Mouse (Mus musculus): ENCODE results near the gene Cog8.

Cog8 gene

DNA sequence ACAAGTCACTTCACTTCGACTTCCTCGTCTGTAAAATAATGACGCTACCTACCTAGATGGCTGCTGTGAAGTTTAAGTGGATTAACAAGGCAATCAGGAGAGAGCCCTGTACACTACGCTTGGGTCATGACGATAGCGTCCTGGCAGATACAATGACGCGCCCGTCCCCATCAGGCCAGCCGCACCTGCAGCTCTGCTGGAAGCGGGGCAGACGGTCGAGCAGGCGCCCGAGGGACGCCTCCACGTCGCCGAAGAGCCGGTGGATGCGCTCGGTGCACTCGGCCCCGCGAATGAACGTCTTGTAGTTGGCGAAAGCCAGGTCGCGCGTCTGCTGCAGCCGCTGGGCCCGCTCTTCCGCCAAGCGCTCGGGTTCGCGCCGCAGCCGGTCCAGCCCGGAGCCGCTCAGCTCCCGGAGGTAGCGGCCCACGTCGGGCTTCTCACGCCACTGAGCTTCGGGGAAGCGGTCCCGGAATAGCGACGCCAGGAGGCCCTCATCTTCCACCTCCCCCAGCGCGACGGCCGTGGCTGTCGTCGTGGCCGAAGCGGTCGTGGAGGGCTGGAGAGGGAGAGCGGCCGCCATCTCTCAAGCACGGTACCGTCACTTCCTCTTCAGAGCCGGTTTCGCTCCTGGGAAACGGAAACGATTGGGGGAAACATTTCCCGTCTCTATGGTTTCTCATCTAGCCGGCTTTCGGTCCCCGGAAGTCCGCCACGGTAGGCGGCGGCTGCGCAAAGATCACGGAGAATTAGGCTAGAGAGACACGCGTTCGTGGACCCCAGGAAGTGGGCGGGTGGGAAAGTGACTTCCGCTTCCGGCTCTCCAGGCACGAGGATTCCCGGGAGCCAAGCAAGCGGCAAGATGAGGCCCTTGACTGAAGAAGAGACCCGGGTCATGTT is at the start of gene Cog8, which contains the start of gene Nip7:
TSS of gene Cog8 (minus strand) at position 614 of the 897 bp plus-strand sequence.
TSS of gene Nip7 (plus strand) at position 802 of the 897 bp plus-strand sequence.
- peak; percentile 87 to 91 for DNase-seq

DNA sequence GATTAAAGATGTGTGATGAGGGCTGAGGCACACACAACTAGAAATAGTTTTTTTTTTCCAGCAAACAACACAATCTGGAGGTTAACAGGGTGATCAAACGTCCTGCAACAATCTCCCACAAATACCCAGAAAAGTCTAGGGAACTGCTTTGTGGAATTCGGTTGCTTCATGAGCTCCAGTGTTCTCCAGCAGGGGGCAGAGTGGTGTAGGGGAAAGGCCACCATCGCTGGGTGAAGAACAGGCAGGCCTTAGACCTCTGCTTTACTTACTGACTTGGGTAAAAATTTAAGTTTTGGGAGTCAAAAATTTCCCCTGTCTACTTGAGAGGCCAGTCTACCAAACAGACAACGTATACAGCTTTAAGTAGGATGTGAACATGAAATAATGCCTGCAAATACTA is 48.1 kb upstream of the Cog8 start:
- DNase-seq: peak; percentile 32 to 69

DNA sequence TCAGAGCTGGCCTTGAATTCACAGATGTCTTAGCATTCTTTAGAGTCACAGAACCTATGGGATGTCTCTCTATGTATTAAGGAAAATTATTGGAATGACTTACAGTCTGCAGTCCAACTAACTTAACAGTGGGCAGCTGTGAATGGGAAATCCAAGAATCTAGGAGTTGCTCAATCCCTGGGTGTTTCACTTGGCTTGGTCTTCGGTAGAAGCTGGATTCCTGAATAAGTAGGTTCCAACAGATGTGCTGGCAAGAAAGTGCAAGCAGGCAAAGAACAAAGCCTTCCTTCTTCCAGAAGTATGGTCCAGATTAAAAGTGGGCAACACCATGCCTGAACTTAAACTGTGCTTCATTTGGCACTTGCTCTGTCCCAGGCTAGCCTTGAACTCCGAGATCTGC is 44.1 kb upstream of the Cog8 start:
- no peak for DNase-seq

- DNase-seq: peak; percentile 87 to 89
These were observed 40.0 kb upstream of the Cog8 start, which contains the start of gene Terf2 for GRCm38 (mm10) chr8:107096366-107097036. Gene Terf2 (minus strand): TSS chr8:107096547.

DNA sequence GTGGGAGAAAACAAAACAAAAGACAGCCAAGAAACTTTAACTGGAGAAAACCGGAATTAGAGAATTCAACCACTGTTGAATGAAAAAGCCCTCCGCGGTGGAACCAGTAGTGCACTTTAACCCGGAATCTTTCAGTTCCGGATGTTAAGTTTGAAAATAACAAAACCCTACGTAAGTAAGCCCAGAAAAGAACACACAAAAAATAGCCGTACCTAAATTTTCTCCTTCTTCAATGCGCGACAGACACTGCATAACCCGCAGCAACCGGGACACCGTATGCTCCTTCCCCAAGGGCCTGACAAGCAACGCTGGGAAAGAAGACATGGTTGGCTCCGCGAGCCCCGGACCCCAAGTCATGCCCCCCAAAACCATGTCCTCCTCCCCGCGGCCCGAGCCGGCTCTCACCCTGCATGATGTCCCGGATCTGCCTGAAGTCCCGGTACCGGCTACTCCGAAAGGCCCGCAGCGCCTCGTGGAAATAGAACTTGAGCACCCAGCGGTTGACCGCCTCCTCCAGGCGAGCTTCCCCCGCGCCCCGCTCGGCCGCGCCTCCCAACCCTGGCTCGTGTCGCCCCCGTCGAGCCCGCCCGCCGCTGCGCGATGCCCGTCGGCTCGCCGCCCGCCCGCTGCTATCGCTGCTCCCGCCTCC is 39.4 kb upstream of the Cog8 start:
- DNase-seq: no peak

- DNase-seq: no peak
These were observed 34.0 kb upstream of the Cog8 start for GRCm38 (mm10) chr8:107090531-107090930.

- DNase-seq: no peak
These were observed 32.1 kb upstream of the Cog8 start for GRCm38 (mm10) chr8:107088526-107089063.

GRCm38 (mm10) chr8:107086018-107086417 is 29.5 kb upstream of the Cog8 start:
- no peak for DNase-seq

DNA sequence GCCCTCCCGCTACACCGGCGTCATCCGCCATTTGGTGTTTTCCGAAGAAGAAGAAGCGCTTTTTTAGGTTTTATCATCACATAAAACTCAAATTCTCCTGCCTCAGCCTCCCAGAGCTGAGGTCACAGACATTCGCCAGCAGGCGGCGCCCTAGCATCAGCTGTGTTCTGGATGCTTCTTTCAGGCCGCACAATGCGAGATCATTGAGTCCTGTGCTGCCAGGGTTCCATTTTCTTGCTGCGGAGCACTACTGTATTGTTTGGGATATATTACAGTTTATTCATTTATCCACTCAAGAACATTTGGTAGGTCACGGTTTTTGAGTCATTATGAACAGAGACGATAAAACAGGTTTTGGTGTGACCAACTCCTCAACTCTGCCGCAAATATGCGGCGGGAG is 28.9 kb upstream of the Cog8 start:
- peak in 1 of 2 experiments; percentile 27 for DNase-seq

DNA sequence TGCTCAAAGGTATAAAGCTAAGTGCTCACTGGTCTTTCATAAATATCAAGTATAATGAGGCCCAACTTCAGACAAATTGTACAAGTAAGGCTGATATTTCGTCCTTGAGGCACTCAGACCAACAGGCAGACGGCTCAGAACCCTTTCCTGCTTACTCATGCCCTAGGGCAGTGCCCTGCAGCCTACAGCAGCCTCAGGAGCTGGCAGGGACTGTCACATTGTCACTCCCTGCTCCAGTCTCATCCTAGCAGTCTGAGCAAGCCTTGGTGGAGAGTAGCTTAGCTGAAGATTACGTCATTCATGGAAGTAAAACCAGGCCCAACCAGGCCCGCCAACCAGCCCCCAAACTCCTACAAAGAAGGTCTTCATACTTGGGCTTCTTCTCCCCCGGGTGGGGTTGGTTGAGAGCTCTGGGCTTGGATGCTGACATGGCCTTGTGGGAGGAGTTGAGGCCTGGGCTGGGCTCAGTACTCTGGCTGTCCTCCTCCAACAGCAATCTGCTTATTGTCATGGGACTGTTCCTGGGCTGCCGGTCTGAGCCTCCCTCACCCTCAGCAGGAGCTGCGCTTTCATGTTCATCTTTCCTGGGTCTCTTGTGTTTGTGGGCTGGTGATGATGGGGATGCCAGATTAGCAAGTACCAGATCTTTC is 19.9 kb upstream of the Cog8 start:
- no peak for DNase-seq

DNA sequence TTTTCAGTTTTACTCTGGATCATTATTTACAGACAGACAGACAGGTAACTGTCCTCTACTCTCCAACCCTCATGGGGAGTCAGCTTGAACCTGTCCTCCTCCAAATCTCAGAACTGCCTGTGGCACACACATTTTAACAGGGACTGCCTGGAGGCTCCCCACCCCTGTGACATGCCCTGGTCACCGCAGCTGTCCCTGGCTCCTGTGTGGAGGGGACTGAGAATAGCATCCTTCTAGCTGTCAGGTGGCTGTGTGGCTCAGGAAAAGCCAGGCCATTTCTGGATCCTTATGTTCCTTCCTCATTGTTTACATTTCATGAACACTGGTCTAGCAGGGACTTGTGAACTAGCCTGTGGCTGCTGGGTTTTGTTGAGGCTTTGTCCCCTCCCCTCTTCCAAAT is 17.6 kb upstream of the Cog8 start:
- DNase-seq: no peak

GRCm38 (mm10) chr8:107073706-107074105 is 17.2 kb upstream of the Cog8 start:
- DNase-seq: no peak

DNA sequence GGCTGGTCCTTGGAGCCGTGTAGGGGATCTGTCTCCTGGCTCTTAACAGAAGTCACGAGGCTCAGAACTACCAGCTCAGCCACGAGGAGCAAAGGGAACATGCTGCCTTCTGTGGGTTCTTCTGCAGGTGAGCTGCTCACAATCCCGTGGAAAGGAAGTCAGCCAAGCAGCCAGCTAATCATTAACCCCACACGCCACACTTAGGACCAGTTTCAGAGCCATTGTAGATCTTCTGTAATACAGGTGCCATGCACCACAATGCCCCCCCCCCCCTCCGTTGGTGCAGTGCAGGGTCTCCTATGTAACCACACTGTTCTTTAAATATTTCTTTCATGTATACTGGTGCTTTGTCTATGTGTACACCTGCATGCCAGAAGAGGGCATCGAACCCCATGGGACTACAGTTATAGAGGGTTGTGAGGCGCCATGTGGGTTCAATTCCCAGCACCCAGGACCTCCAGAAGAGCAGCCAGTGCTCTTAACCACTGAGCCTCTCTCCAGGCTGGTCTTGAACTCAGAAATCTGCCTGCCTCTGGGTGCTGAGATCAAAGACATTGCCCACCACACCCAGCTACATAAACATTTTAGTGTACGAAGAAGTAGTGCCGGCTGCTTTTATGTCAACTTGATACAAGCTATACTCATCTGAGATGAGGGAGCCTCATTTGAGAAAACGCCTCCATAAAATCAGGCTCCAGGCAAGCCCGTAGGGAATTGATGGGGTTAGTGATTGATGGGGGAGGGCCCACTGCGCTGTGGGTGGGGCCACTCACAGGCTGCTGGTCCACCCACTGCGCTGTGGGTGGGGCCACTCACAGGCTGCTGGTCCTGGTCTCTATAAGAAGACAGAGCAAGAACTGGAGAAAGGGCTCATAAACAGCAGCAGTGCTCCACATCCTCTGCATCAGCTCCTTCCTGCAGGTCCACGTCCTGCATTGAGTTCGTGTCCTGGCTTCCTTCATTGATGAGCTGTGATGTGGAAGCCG is 9.3 kb upstream of the Cog8 start, which contains the start of gene Tmed6:
TSS of gene Tmed6 (minus strand) at position 134 of the 986 bp plus-strand sequence.
- peak; percentile 22 to 23 for DNase-seq

GRCm38 (mm10) chr8:107062613-107063012 is 6.1 kb upstream of the Cog8 start:
- DNase-seq: no peak

DNA sequence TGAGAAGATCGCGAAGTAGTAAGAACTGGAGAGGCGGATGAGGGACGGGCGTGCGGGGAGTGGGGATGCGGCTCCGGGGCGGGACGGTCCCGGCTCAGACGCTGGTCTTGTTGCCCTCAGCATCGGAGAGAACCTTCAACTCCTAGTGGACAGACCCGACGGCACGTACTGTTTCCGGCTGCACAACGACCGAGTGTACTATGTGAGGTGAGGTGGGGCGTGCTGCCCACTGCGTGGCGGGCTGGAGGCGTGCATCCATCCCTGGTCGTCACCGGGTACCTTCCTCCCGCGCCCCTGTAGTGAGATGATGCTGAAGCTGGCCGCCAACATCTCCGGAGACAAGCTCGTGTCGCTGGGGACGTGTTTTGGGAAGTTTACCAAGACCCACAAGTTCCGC is 482 bp upstream of the Cog8 start:
- DNase-seq: no peak

GRCm38 (mm10) chr8:107052046-107052445 is 4.4 kb downstream of the Cog8 start:
- DNase-seq: no peak

DNA sequence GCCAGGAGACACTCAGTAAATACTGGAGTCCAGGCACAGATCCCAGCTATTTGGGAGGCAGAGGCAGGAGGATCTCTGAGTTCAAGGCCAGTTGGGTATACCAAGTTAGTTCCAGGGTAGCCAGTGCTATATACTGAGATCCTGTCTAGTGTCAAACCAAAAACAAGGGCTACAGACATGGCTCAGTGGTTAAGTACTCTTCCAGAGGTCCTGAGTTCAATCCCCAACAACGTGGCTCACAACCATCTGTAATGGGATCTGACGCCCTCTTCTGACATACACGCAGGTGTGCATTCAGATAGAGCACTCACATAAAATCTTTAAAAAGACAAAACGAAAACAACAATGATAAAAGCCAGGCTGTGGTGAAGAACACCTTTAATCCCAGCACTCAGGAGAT is 7.0 kb downstream of the Cog8 start:
- DNase-seq: no peak

GRCm38 (mm10) chr8:107048061-107048941 is 8.2 kb downstream of the Cog8 start, which contains the start of gene Pdf:
Gene Pdf (minus strand): TSS chr8:107048614.
- peak; percentile 75 to 77 for DNase-seq

DNA sequence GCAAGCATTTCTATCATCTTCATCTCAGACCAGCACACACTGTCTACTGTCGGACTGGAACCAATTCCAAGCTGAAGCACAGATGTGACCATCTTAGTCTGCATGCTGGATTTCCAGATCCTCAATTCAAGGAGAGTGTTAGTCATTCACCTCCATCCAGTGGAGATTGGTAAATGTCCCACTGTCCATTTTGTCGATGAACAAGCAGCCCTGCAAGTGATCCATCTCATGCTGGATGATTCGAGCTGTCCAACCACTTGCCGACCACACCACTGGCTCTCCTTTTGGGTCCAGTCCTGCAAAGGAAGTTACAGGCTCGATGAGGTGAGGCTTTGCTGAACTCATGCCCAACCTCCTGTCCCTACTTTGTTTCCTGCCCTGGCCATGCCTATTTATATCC is 9.5 kb downstream of the Cog8 start:
- DNase-seq: no peak

DNA sequence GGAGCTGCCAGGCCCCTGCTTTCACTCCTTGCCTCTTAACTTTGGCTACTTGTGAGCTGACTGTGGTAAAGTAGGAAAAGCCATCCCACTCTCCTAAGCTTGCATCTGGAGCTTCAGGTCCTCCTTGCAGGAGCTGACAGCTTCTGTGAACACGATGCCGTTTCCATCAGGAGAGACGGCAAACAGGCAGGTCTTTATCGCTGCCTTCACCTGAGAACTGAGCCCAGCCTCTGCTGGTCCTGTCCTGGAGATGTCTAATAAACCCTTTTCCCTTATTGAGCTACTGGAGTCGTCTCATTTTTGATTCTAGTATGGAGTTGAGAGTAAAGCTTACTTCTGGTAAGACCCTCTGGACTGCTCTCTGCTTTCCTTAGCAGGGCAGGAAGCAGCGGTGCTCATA is 11.0 kb downstream of the Cog8 start:
- DNase-seq: no peak
